Mouse (Mus musculus) Muller cell, postnatal 12 days (primary cell): Measurements from ENCODE around the gene Catsper4.

Source experiments
- DNase-seq: peaks from one replicate; pipeline ENCODE4 v3.0.0-alpha.2; 2015; ENCODE audit errors: inconsistent ontology term

The Catsper4 gene

DNA sequence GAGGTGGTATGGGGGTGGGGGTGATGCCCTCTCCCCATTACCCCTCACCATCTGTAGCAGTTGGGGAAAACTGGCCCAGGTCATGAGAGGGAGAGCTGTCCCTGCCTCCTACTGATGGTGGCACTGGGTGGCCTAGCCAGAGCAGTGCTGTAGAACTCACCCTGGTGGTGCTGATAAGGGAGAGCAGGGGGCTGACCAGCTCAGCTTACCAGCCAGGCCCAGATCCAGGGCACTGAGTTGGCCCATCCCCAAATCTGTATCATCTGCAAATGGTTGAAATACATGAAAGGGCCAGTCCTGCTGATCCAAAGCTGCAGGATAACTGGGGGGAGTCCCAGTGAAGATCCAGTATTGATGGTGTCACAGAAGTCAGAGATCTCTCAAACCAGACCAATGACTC lies 45.4 kb downstream of the Catsper4 start:
- DNase-seq = peak; percentile 4

DNA sequence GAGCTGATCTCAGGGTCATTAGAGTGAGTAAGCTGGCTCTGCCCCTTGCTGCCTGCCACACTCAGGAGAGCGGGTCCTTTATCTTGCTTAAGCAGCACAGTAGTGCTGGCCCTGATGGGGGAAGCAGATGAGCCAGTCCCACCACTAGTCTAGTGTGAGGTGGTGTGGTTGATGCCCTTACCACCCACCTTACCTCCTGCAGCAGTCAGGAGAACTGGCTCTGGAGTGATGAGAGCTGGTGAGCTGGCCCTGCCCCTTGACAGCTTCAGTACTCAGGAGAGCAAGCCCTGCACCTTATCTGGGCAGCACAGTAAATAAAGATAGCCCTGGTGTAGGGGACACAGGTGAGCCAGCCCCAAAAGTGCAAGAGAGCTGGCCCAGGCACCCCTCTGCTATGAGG lies 46.1 kb downstream of the Catsper4 start:
- no peak for DNase-seq

- DNase-seq = peak; percentile 72
These were observed 54.8 kb downstream of the Catsper4 start for GRCm38 (mm10) chr4:134172391-134172790.

DNA sequence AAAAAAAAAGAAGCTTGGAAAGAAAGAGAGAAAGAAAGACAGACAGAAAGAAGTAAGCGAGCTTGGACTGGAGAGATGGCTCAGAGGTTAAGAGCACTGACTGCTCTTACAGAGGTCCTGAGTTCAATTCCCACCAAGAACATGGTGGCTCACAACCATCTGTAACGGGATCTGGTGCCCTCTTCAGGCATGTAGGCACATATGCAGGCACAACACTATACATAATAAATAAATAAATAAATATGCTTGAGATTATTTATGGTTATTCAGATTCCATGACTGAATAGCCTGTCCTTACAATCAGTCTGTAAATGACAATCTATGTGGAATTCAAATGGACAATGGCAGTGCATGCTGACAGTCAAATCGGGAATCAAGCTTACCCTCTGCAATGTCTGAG lies 60.3 kb downstream of the Catsper4 start:
- no peak for DNase-seq

DNA sequence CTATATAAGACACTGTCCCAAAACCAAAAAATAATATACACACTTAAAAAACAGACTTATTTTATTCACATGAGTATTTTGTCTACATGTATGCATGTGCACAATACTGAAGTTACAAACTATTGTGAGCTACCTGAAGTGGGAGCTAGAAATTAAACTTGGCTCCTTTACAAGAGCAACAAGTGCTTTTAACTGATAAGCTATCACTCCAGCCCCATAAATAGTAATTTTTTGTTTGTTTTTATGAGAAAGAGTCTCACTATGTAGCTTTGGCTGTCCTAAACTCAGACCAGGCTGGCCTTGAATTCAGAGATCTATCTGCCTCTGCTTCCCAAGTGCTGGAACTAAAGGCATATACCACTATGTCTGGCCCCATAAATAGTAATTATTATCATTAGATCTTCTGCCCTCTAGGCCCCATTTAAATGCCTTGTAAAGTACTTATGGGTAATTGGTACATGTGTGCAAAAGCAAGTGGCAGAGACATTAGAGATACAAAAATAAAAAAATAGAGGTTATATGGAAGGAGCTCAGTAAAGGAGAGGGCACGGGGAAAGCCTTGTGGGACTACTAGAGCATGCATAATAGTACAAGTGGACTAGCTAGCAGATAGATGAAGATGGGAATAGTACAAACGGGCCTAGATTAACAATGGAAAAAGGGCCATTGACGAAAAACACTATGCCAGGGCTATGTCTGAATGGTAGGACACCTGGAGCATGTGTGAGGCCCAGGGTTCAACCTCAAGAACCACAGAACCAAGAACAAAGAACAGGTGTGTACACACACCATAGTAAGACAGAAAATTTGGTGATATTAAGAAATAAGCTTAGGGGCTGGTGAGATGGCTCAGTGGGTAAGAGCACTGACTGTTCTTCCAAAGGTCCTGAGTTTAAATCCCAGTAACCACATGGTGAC lies 61.4 kb downstream of the Catsper4 start:
- DNase-seq = no peak

DNA sequence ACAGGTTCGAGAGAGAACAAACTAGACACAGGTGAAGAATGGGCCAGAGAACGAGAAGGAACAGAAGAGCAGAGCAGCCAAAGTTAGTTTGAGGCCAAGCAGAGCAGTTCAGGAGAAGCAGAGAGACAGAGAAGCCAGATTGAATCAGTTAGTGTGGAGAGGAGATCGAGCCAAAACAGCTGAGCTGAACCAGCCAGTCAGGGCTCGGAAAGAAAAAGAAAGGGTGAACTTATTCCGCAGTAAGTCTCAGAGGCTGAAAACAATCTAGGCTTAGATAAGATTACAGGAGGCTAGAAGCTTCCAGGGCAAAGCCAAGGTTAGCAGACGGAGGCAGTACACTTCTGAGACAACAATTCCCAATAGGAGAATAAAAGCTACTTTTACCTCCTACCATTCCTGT lies 62.2 kb downstream of the Catsper4 start:
- DNase-seq = no peak

DNA sequence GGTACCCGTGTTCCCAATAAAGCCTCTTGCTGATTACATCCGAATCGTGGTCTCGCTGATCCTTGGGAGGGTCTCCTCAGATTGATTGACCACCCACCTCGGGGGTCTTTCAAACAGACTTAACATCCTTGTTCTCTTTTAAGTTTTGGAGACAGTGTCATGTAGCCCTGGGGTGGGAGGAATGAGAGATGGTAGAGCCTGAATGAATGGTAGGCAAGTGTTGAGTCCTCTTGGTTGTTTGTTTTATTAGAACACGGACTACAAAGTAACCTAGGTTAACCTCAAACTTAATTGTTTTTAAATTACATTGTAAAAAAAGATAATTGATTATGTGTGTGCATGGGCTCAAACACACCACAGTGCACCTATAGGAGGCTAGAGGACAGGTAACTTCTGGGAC lies 62.6 kb downstream of the Catsper4 start:
- DNase-seq = no peak
